Mouse (Mus musculus): Measurements from ENCODE around the gene Surf1.
"Not testable (repeated sequence)": the region's sequence is repeated elsewhere in the genome, so short reads cannot be mapped to it uniquely, and the experiment has no call there.

Gene Surf1

GRCm38 (mm10) chr2:26921784-26922183, 5.5 kb upstream of the Surf1 start:
- DNase-seq: no peak

GRCm38 (mm10) chr2:26920190-26920855, 4.0 kb upstream of the Surf1 start:
- no peak for DNase-seq

- no peak for DNase-seq
Measured at GRCm38 (mm10) chr2:26919684-26920083, 3.4 kb upstream of the Surf1 start.

- DNase-seq: no peak
Measured at GRCm38 (mm10) chr2:26916738-26917137, 408 bp upstream of the Surf1 start.

- no peak for DNase-seq
Measured at GRCm38 (mm10) chr2:26914148-26914941, 2.0 kb downstream of the Surf1 start.

GRCm38 (mm10) chr2:26913416-26914147, 2.7 kb downstream of the Surf1 start:
- no peak for DNase-seq

- no peak for DNase-seq
Measured at GRCm38 (mm10) chr2:26912253-26912770, 4.0 kb downstream of the Surf1 start.

- DNase-seq: peak; percentile 74
Measured at GRCm38 (mm10) chr2:26910994-26911765, 5.2 kb downstream of the Surf1 start.

- peak; percentile 100 for DNase-seq
Measured at GRCm38 (mm10) chr2:26910124-26910993, 6.0 kb downstream of the Surf1 start, which contains the start of the genes Med22 and Rpl7a. TSS of gene Med22 (minus strand) at chr2:26910677. TSS of gene Rpl7a (plus strand) at chr2:26910764.

- DNase-seq: no peak
Measured at GRCm38 (mm10) chr2:26909387-26909784, 6.9 kb downstream of the Surf1 start.

GRCm38 (mm10) chr2:26908710-26909386, 7.5 kb downstream of the Surf1 start:
- no peak for DNase-seq

- DNase-seq: peak; percentile 41
Measured at GRCm38 (mm10) chr2:26907109-26907508, 9.2 kb downstream of the Surf1 start.

GRCm38 (mm10) chr2:26906431-26906830, 9.9 kb downstream of the Surf1 start:
- DNase-seq: no peak

GRCm38 (mm10) chr2:26905936-26906335, 10.4 kb downstream of the Surf1 start:
- DNase-seq: no peak

- no peak for DNase-seq
Measured at GRCm38 (mm10) chr2:26903311-26903710, 13.0 kb downstream of the Surf1 start.

GRCm38 (mm10) chr2:26902467-26903220, 13.7 kb downstream of the Surf1 start, which contains the start of gene Surf6:
TSS of gene Surf6 (minus strand) at chr2:26902879.
- peak; percentile 87 for DNase-seq

- no peak for DNase-seq
Measured at GRCm38 (mm10) chr2:26901834-26902400, 14.4 kb downstream of the Surf1 start.

GRCm38 (mm10) chr2:26900731-26901130, 15.6 kb downstream of the Surf1 start:
- no peak for DNase-seq

- no peak for DNase-seq
Measured at GRCm38 (mm10) chr2:26895898-26896297, 20.4 kb downstream of the Surf1 start.

- not testable (repeated sequence) for DNase-seq
Measured at GRCm38 (mm10) chr2:26886170-26886569, 30.2 kb downstream of the Surf1 start.
